Mouse (Mus musculus) spleen, adult 2 months (tissue): ENCODE measurements around the gene E2f4. TPM values are rescaled to one million over a fixed set of nuclear protein-coding genes. Genes with fewer than 3 reads are reported as not detected.

Source experiments
- DNase-seq, 2 experiments: peaks; one replicate each; pipeline versions ENCODE4 v3.0.0 to v3.0.0-alpha.2; 2012 to 2021; ENCODE audit warnings: low spot score in 2 of 2, low read depth in 1 of 2
- H3K27ac ChIP-seq: fragments of 200-500 bp; 2 replicates; pipeline ENCODE4 v1.5.1; 2012; ENCODE audit warnings: low read length, inconsistent platforms; ENCODE audit not compliant: insufficient read depth
- H3K27me3 ChIP-seq: fragments of 200-500 bp; 2 replicates; pipeline ENCODE4 v1.6.1; 2012; ENCODE audit warnings: mild to moderate bottlenecking, moderate library complexity, low read length, inconsistent platforms; ENCODE audit not compliant: control insufficient read depth, insufficient read depth
- H3K36me3 ChIP-seq: fragments of 200-500 bp; 2 replicates; pipeline ENCODE4 v1.6.1; 2012; ENCODE audit warnings: mild to moderate bottlenecking, low read length, inconsistent platforms; ENCODE audit not compliant: control insufficient read depth, insufficient read depth
- H3K4me1 ChIP-seq: fragments of 200-500 bp; 2 replicates; pipeline ENCODE4 v1.6.1; 2011; ENCODE audit warnings: inconsistent platforms; ENCODE audit not compliant: control insufficient read depth, insufficient read depth, insufficient read length
- H3K4me3 ChIP-seq: fragments of 200-500 bp; 2 replicates; pipeline ENCODE4 v1.5.1; 2011; ENCODE audit warnings: mild to moderate bottlenecking, inconsistent platforms; ENCODE audit not compliant: insufficient read depth, insufficient read length; ENCODE audit errors: extremely low read depth
- CTCF ChIP-seq: fragments of 200-500 bp; IDR thresholded peaks from 2 replicates; pipeline ENCODE4 v1.5.1; 2011; ENCODE audit warnings: mild to moderate bottlenecking, inconsistent platforms; ENCODE audit not compliant: insufficient read depth, insufficient read length, insufficient replicate concordance; ENCODE audit errors: extremely low read depth
- POLR2A ChIP-seq: fragments of 200-500 bp; IDR thresholded peaks from 2 replicates; pipeline ENCODE4 v1.6.1; 2011; ENCODE audit warnings: low read depth, low read length, inconsistent platforms
- WGBS: fragments of 180-500 bp; shearing (Covaris S2); methylation state at CpG from one replicate; pipeline ENCODE4 v1.1.7; 2018; 5-methylcytosine and 5-hydroxymethylcytosine counted together
- polyA plus RNA-seq: library from polyadenylated mRNA; depleted of rRNA; stranded (reverse); fragments of >200 nt; gene quantifications from 2 replicates; pipeline ENCODE4 v1.2.3, GENCODE M21; 2012; rRNA removed

The E2f4 gene
- polyA plus RNA-seq: 165 and 202 TPM in 2 replicates

GRCm38 (mm10) chr8:105297511-105298192 is at the start of gene E2f4:
Gene E2f4 (plus strand): TSS chr8:105297663.
- peak; percentile 71 to 90 for DNase-seq
- peaks cover 24% of the 10 kb centered on the region for H3K36me3 ChIP-seq
- peak within 1 kb of the TSS; percentile 58 for H3K27ac ChIP-seq
- TF ChIP-seq CTCF (no peak), POLR2A (peak; percentile 44)
- H3K4me3 ChIP-seq: peak within 1 kb of the TSS; percentile 88
- peaks cover 10% of the 10 kb centered on the region; the same call in 1 of the 2 replicates for H3K4me1 ChIP-seq
- 1% methylated on average over 58 of the region's 58 CpGs for WGBS
- H3K27me3 ChIP-seq: no peaks in the 10 kb centered on the region

- Histone ChIP-seq H3K4me3 (no peak overlapping the region), H3K36me3 (peaks cover 34% of the 10 kb centered on the region), H3K27ac (no peak overlapping the region), H3K27me3 (no peaks in the 10 kb centered on the region), H3K4me1 (peaks cover 12% of the 10 kb centered on the region)
- TF ChIP-seq POLR2A (no peak), CTCF (no peak)
- 92% methylated on average over 6 of the region's 6 CpGs for WGBS
- no peak for DNase-seq
Observed at GRCm38 (mm10) chr8:105251954-105252353, 45.5 kb upstream of the E2f4 start.

GRCm38 (mm10) chr8:105252680-105253537 is 44.6 kb upstream of the E2f4 start:
- peaks cover 12% of the 10 kb centered on the region for H3K4me1 ChIP-seq
- peaks cover 27% of the 10 kb centered on the region for H3K36me3 ChIP-seq
- no peak overlapping the region for H3K27ac ChIP-seq
- TF ChIP-seq POLR2A (no peak), CTCF (no peak)
- no peaks in the 10 kb centered on the region for H3K27me3 ChIP-seq
- no peak for DNase-seq
- H3K4me3 ChIP-seq: no peak overlapping the region
- 86% methylated on average over 10 of the region's 10 CpGs for WGBS

- Histone ChIP-seq H3K36me3 (peaks cover 23% of the 10 kb centered on the region), H3K4me3 (no peak overlapping the region), H3K4me1 (peaks cover 12% of the 10 kb centered on the region), H3K27ac (no peak overlapping the region), H3K27me3 (no peaks in the 10 kb centered on the region)
- WGBS: 66% methylated on average over 20 of the region's 20 CpGs
- no peak for TF ChIP-seq POLR2A
- no peak for TF ChIP-seq CTCF
- no peak for DNase-seq
Observed at GRCm38 (mm10) chr8:105253766-105254151, 43.7 kb upstream of the E2f4 start.

- H3K36me3 ChIP-seq: peaks cover 20% of the 10 kb centered on the region
- H3K4me3 ChIP-seq: peak overlapping the region; percentile 57
- peak overlapping the region; percentile 66 for H3K27ac ChIP-seq
- peaks cover 16% of the 10 kb centered on the region for H3K4me1 ChIP-seq
- TF ChIP-seq POLR2A: no peak
- TF ChIP-seq CTCF: peak; percentile 92
- under 1% methylated on average over 74 of the region's 74 CpGs for WGBS
- peak; percentile 56 to 90 for DNase-seq
- no peaks in the 10 kb centered on the region for H3K27me3 ChIP-seq
Observed at GRCm38 (mm10) chr8:105254152-105254965, 43.1 kb upstream of the E2f4 start.

- TF ChIP-seq POLR2A (no peak), CTCF (no peak)
- Histone ChIP-seq H3K27ac (peak within 1 kb of the TSS; percentile 66), H3K4me3 (peak within 1 kb of the TSS; percentile 57), H3K36me3 (peaks cover 17% of the 10 kb centered on the region), H3K27me3 (no peaks in the 10 kb centered on the region), H3K4me1 (peaks cover 22% of the 10 kb centered on the region)
- DNase-seq: no peak
- under 1% methylated on average over 14 of the region's 14 CpGs for WGBS
Observed at GRCm38 (mm10) chr8:105254966-105255350, 42.5 kb upstream of the E2f4 start, which contains the start of gene B3gnt9. Gene B3gnt9 (minus strand): TSS chr8:105255153.
